Mouse (Mus musculus) thymus, postnatal 36 days (tissue): ENCODE results near the gene Lpin2.

Source experiments
- DNase-seq, 2 experiments: peaks; one replicate each; pipeline ENCODE4 v3.0.0; 2022; ENCODE audit warnings: mixed read lengths in 2 of 2

Gene Lpin2

GRCm38 (mm10) chr17:71182211-71182721 is at the start of gene Lpin2:
TSS of gene Lpin2 (plus strand) at chr17:71182560.
- peak; percentile 52 to 56 for DNase-seq

- no peak for DNase-seq
These were observed 49.4 kb upstream of the Lpin2 start for GRCm38 (mm10) chr17:71132856-71133439.

GRCm38 (mm10) chr17:71134441-71134955 is 47.9 kb upstream of the Lpin2 start:
- DNase-seq, result no peak

GRCm38 (mm10) chr17:71135108-71135507 is 47.3 kb upstream of the Lpin2 start:
- no peak for DNase-seq

DNA sequence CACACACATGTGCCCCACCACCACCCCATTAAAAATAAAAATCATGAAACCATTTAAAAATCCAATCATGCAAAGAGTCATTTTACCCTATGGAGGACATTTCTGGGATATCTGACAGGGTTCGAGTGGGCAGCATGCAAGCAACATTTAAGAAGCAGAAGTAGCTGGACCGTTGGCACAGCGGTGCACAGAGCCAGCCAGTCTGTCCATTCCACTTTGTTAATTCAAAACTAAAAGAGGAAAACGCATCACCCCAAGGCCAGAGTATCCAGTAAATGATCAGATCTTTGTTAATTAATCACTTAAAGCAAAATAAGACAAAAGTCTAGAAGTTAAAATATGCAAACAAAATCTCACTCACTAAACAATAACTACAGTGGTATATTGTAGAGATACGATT is 46.5 kb upstream of the Lpin2 start:
- no peak for DNase-seq

GRCm38 (mm10) chr17:71136384-71137333 is 45.7 kb upstream of the Lpin2 start:
- DNase-seq, result no peak

- no peak for DNase-seq
These were observed 45.0 kb upstream of the Lpin2 start for GRCm38 (mm10) chr17:71137334-71137721.

- DNase-seq, result no peak
These were observed 40.3 kb upstream of the Lpin2 start for GRCm38 (mm10) chr17:71142068-71142467.

GRCm38 (mm10) chr17:71143155-71143554 is 39.2 kb upstream of the Lpin2 start:
- DNase-seq, result no peak

GRCm38 (mm10) chr17:71144322-71145116 is 37.8 kb upstream of the Lpin2 start:
- no peak for DNase-seq

GRCm38 (mm10) chr17:71145248-71145961 is 37.0 kb upstream of the Lpin2 start:
- DNase-seq, result no peak

GRCm38 (mm10) chr17:71153356-71153755 is 29.0 kb upstream of the Lpin2 start:
- no peak for DNase-seq

- no peak for DNase-seq
These were observed 27.1 kb upstream of the Lpin2 start for GRCm38 (mm10) chr17:71155271-71155670.

DNA sequence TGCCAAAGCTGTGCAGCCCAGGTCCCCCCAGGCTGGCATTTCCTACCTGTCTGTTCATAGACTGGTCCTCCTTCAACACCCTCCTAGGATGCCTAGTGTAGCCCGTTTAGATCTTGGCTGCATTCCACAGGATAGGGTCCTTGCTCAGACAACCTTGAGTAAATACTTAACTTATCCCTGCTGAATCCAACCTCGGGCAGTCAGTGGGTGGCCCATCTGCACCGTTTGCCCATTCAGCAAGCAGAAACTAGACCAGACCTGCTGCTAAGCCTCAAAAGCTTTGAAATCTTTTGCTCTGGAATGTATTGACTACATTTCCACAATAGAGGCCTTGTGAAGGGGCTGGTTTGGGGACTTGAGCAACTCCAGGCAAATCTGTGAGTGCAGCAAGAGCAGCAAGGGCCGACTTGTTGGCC is 23.2 kb upstream of the Lpin2 start:
- DNase-seq, result no peak

- DNase-seq, result no peak
These were observed 22.6 kb upstream of the Lpin2 start for GRCm38 (mm10) chr17:71159720-71160119.

GRCm38 (mm10) chr17:71160244-71160995 is 21.9 kb upstream of the Lpin2 start:
- no peak for DNase-seq

GRCm38 (mm10) chr17:71164991-71165390 is 17.4 kb upstream of the Lpin2 start:
- DNase-seq, result no peak

DNA sequence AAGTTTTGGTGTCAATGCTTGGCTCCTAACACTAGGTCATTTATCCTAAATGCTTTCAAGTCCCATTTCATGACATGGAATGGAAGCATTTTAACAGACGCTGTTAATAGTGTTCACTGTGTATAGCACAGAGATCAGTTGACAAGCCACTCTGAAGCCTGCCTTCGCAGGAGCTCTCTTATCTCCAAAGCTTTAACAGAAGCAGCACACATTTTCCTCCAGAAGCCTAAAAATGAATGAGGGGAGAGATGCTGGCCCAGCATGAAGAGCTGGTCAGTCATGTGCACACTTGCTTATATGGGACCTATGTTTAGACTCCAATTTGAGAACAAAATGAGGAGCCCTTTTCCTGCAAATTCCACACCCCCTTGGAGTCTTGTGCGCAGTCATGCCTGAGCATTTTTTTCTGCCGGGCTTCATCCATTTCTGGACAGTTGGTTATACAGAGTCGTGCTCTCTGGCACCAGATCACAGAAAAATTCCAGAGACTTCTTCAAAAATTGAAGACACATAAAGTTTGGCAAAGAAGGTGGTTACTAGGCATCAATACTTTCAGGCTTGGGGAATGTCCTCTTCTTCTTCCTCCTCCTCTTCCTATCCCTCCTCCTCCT is 14.1 kb upstream of the Lpin2 start:
- DNase-seq, result no peak

DNA sequence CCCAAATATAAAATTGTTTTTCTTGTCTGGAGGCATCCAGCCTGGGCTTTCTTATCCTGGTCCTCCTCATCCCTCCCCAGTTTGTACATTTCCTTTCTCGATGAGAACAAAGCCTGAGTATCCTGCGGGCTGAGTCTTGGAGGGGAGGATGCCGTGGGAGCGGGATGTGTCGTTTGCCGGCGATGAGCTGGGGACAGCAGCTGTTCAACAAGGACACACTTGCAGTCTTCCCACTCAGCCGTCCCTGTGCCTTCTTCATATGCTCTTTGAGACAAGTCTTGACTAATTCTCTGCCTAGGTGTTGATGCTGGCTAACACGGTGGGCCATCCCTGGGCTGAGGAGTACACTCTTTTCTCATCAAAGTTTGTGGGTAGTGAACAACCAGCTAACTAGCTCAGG is 13.5 kb upstream of the Lpin2 start:
- DNase-seq, result no peak

DNA sequence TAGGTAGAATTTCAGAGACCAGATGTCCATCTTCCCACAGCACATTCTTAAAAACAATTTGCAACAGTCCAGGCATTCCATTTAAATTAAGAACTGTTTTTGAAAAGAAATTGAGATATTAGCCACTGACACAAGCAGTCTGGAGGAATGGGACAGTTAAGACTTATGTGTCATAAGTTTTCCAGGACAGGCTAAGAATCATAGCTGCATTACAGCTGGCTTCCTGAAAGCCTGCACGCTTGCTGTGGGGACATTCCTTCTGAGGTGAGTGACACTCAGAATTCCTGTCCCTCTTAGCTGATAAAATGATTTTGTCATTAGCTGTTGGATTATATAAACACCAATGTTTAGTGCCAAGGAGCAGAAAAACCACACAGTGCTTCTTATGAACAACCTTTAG is 12.7 kb upstream of the Lpin2 start:
- DNase-seq, result no peak

GRCm38 (mm10) chr17:71171161-71171560 is 11.2 kb upstream of the Lpin2 start:
- no peak for DNase-seq
